Mouse (Mus musculus): ENCODE data around the gene Dnah7c. TPM values are rescaled to one million over a fixed set of nuclear protein-coding genes. Genes with fewer than 3 reads are reported as not detected.
"Not testable (repeated sequence)": the region's sequence is repeated elsewhere in the genome, so short reads cannot be mapped to it uniquely, and the experiment has no call there.

The Dnah7c gene
- polyA plus RNA-seq, 1 experiment: not detected

DNA sequence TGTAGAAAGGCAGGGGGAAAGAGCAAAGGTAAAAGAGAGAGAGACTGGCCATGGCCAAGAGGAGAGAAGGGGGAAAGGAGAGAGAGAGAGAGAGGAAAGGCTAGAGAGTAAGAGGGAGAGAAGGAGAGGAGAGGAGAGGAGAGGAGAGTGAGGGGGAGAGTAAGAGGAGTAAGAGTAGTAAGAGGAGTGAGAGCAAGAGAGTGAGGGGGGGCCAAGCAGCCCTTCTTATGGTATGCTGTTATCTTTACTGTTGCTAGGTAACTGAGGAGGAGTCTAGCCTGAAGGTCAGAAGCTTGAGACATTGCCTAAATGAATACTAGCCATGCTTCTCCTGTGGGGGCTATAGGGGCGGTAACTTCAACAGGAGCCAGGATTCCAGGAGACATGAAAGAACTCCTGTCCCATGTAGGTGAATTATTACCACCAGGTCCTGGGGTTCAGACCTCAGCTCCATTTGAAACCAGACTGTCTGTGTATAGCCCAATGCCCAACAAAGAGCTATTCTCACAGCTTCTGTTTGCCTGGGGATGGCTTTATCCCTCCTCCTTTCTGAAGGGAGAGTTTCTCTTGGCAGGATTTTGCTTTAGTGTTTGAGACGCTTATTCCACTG is 119.5 kb downstream of the Dnah7c start:
- Histone ChIP-seq H3K27ac (ENCODE audit: insufficient read depth, low read depth, low read length) (no peak overlapping the region), H3K4me1 (ENCODE audit: control insufficient read depth, insufficient read depth, low read length) (peaks cover 3% of the 10 kb centered on the region; the same call in 1 of the 2 replicates), H3K4me3 (ENCODE audit: insufficient read depth, low read depth, low read length) (no peak overlapping the region)
- 70% methylated on average over 2 of the region's 2 CpGs for WGBS
- TF ChIP-seq POLR2A (IDR thresholded peaks at IDR 0.05; ENCODE audit: insufficient read depth, low read depth, low read length): no peak
- no peak for TF ChIP-seq CTCF (IDR thresholded peaks at IDR 0.05; ENCODE audit: insufficient read depth, low read depth, low read length)

DNA sequence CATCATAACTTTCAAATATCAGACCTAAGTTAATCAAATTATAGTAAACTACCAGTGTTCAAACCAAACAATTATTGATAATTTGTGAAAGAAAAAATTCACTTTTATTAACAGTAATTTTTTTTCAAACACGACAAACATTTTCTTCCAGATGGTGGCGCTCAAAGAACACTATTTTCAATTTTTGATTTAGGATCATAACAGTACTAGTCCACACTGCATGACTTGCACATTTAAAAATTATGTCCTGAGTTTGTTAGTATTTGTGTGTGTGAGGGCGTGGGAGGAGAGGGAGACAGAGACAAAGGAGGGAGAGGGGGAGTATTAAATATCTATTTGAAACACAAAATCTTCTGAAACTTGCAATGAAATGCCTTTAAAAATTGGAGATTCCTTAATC is 155.0 kb downstream of the Dnah7c start:
- TF ChIP-seq CTCF (IDR thresholded peaks at IDR 0.05; ENCODE audit: insufficient read depth, low read depth, low read length) (no peak), POLR2A (IDR thresholded peaks at IDR 0.05; ENCODE audit: insufficient read depth, low read depth, low read length) (no peak)
- no peaks in the 10 kb centered on the region for H3K4me1 ChIP-seq (ENCODE audit: control insufficient read depth, insufficient read depth, low read length)
- WGBS: 17% methylated on average over 3 of the region's 3 CpGs
- no peak overlapping the region for H3K4me3 ChIP-seq (ENCODE audit: insufficient read depth, low read depth, low read length)
- no peak overlapping the region for H3K27ac ChIP-seq (ENCODE audit: insufficient read depth, low read depth, low read length)

GRCm38 (mm10) chr1:46593826-46594225 is 168.4 kb downstream of the Dnah7c start:
- not testable (repeated sequence) for H3K4me3 ChIP-seq (ENCODE audit: insufficient read depth, low read depth, low read length); H3K27ac ChIP-seq (ENCODE audit: insufficient read depth, low read depth, low read length); H3K4me1 ChIP-seq (ENCODE audit: control insufficient read depth, insufficient read depth, low read length)
- WGBS: 52% methylated on average over 1 of the region's 1 CpGs

- H3K27ac ChIP-seq (ENCODE audit: insufficient read depth, low read depth, low read length); H3K4me1 ChIP-seq (ENCODE audit: control insufficient read depth, insufficient read depth, low read length); H3K4me3 ChIP-seq (ENCODE audit: insufficient read depth, low read depth, low read length): not testable (repeated sequence)
- WGBS: 100% methylated on average over 1 of the region's 1 CpGs
Measured at GRCm38 (mm10) chr1:46596343-46596742, 171.0 kb downstream of the Dnah7c start.

GRCm38 (mm10) chr1:46620331-46620730 is 194.9 kb downstream of the Dnah7c start:
- no peaks in the 10 kb centered on the region for H3K4me1 ChIP-seq (ENCODE audit: control insufficient read depth, insufficient read depth, low read length)
- TF ChIP-seq CTCF (IDR thresholded peaks at IDR 0.05; ENCODE audit: insufficient read depth, low read depth, low read length) (no peak), POLR2A (IDR thresholded peaks at IDR 0.05; ENCODE audit: insufficient read depth, low read depth, low read length) (no peak)
- no peak overlapping the region for H3K27ac ChIP-seq (ENCODE audit: insufficient read depth, low read depth, low read length)
- 74% methylated on average over 1 of the region's 1 CpGs for WGBS
- H3K4me3 ChIP-seq (ENCODE audit: insufficient read depth, low read depth, low read length): no peak overlapping the region

GRCm38 (mm10) chr1:46625914-46626313 is 200.5 kb downstream of the Dnah7c start:
- WGBS: 95% methylated on average over 6 of the region's 6 CpGs
- H3K4me3 ChIP-seq (ENCODE audit: insufficient read depth, low read depth, low read length); H3K4me1 ChIP-seq (ENCODE audit: control insufficient read depth, insufficient read depth, low read length); H3K27ac ChIP-seq (ENCODE audit: insufficient read depth, low read depth, low read length): not testable (repeated sequence)

GRCm38 (mm10) chr1:46649821-46650220 is 224.4 kb downstream of the Dnah7c start:
- WGBS: 87% methylated on average over 4 of the region's 4 CpGs
- not testable (repeated sequence) for H3K27ac ChIP-seq (ENCODE audit: insufficient read depth, low read depth, low read length); H3K4me1 ChIP-seq (ENCODE audit: control insufficient read depth, insufficient read depth, low read length); H3K4me3 ChIP-seq (ENCODE audit: insufficient read depth, low read depth, low read length)

- 40% methylated on average over 2 of the region's 2 CpGs for WGBS
- H3K4me1 ChIP-seq (ENCODE audit: control insufficient read depth, insufficient read depth, low read length); H3K4me3 ChIP-seq (ENCODE audit: insufficient read depth, low read depth, low read length); H3K27ac ChIP-seq (ENCODE audit: insufficient read depth, low read depth, low read length): not testable (repeated sequence)
Measured at GRCm38 (mm10) chr1:46652721-46653120, 227.3 kb downstream of the Dnah7c start.

DNA sequence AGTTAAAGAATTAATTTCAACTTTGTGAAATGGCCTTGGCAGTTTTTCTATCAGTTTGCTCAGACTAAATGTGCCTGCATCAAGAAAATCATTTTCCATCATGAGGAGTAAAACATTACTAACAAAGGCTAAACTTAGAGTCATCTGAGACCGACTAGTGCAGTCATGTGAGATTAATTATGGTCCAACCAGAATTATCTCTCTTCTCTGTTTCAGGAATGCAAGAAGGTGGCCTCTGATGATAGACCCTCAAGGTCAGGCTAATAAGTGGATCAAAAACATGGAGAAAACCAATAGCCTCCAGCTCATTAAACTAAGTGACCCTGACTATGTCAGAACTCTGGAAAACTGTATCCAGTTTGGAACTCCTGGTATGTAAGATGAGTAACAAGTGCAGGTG is 299.4 kb downstream of the Dnah7c start:
- not testable (repeated sequence) for H3K27ac ChIP-seq (ENCODE audit: insufficient read depth, low read depth, low read length); H3K4me1 ChIP-seq (ENCODE audit: control insufficient read depth, insufficient read depth, low read length); H3K4me3 ChIP-seq (ENCODE audit: insufficient read depth, low read depth, low read length)
- WGBS: 72% methylated on average over 1 of the region's 1 CpGs

GRCm38 (mm10) chr1:46725266-46725665 is 299.9 kb downstream of the Dnah7c start:
- no peak overlapping the region for H3K27ac ChIP-seq (ENCODE audit: insufficient read depth, low read depth, low read length)
- no peaks in the 10 kb centered on the region for H3K4me1 ChIP-seq (ENCODE audit: control insufficient read depth, insufficient read depth, low read length)
- no peak for TF ChIP-seq POLR2A (IDR thresholded peaks at IDR 0.05; ENCODE audit: insufficient read depth, low read depth, low read length)
- no peak for TF ChIP-seq CTCF (IDR thresholded peaks at IDR 0.05; ENCODE audit: insufficient read depth, low read depth, low read length)
- H3K4me3 ChIP-seq (ENCODE audit: insufficient read depth, low read depth, low read length): no peak overlapping the region
- WGBS: 82% methylated on average over 1 of the region's 1 CpGs

- H3K4me1 ChIP-seq (ENCODE audit: control insufficient read depth, insufficient read depth, low read length); H3K27ac ChIP-seq (ENCODE audit: insufficient read depth, low read depth, low read length); H3K4me3 ChIP-seq (ENCODE audit: insufficient read depth, low read depth, low read length): not testable (repeated sequence)
- WGBS: 77% methylated on average over 2 of the region's 2 CpGs
Measured at GRCm38 (mm10) chr1:46725719-46726118, 300.3 kb downstream of the Dnah7c start.

DNA sequence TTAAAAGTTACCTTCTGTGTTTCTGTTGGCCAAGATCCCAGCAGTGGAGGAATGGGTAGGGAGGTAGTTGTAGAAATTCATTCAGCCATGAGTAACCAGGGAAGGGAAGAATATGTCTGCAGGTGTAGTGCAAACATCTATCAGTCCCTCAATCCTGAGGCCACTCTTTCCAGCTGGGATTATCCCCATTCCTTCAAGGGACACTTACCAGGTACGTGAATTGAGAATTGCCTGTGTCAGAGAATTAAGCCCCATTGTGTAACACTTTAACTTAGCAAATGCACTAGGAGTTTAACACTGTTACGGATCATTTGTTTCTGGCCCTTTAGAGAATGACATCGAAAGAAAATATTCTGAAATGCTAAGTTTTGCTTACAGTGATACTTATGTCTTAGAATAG is 304.3 kb downstream of the Dnah7c start:
- not testable (repeated sequence) for H3K27ac ChIP-seq (ENCODE audit: insufficient read depth, low read depth, low read length); H3K4me3 ChIP-seq (ENCODE audit: insufficient read depth, low read depth, low read length); H3K4me1 ChIP-seq (ENCODE audit: control insufficient read depth, insufficient read depth, low read length)
- WGBS: 94% methylated on average over 3 of the region's 3 CpGs

- not testable (repeated sequence) for H3K4me3 ChIP-seq (ENCODE audit: insufficient read depth, low read depth, low read length); H3K27ac ChIP-seq (ENCODE audit: insufficient read depth, low read depth, low read length); H3K4me1 ChIP-seq (ENCODE audit: control insufficient read depth, insufficient read depth, low read length)
- WGBS: 51% methylated on average over 2 of the region's 2 CpGs
Measured at GRCm38 (mm10) chr1:46733405-46734106, 308.2 kb downstream of the Dnah7c start.

GRCm38 (mm10) chr1:46734455-46734854 is 309.1 kb downstream of the Dnah7c start:
- not testable (repeated sequence) for H3K4me3 ChIP-seq (ENCODE audit: insufficient read depth, low read depth, low read length); H3K27ac ChIP-seq (ENCODE audit: insufficient read depth, low read depth, low read length); H3K4me1 ChIP-seq (ENCODE audit: control insufficient read depth, insufficient read depth, low read length)
- WGBS: 21% methylated on average over 2 of the region's 2 CpGs

All from olfactory bulb, adult 2 months (tissue).